Mouse (Mus musculus): ENCODE data around the gene Spem1. TPM values are rescaled to one million over a fixed set of nuclear protein-coding genes. Genes with fewer than 3 reads are reported as not detected.

Gene Spem1
- polyA plus RNA-seq, 1 experiment: not detected

DNA sequence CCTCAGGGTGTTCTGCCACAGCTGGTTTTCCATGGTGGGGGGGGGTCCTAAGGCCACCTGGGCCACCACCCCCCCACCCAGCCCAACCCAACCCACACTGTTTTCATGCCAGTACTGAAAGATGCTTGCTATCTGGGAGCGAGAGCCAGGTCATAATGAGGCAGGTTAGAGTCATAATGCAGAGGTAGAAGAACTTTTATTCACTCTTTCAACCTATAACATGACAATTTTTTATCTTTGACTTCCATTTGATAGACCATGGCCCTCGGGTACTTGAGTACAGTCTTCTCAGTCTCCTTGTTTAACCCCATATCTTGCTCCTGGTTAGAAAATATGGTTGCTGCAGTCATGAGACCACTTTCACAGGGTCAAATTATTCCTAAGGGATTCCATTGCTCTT is 3.6 kb downstream of the Spem1 start, which contains the start of gene Spem2:
Spem2 (minus strand) TSS at position 101 of the 400 bp plus-strand sequence.
- TF ChIP-seq POLR2A (IDR thresholded peaks at IDR 0.05; ENCODE audit: low read depth, low read length) (no peak), CTCF (IDR thresholded peaks at IDR 0.05; ENCODE audit: borderline replicate concordance, insufficient read depth, low read length) (no peak)
- no peak within 1 kb of the TSS for H3K4me3 ChIP-seq (ENCODE audit: insufficient read depth, low read length)
- no peak within 1 kb of the TSS for H3K27ac ChIP-seq (ENCODE audit: insufficient read depth, low read length)
- H3K4me1 ChIP-seq (ENCODE audit: control insufficient read depth, insufficient read depth, low read length): no peaks in the 10 kb centered on the region

DNA sequence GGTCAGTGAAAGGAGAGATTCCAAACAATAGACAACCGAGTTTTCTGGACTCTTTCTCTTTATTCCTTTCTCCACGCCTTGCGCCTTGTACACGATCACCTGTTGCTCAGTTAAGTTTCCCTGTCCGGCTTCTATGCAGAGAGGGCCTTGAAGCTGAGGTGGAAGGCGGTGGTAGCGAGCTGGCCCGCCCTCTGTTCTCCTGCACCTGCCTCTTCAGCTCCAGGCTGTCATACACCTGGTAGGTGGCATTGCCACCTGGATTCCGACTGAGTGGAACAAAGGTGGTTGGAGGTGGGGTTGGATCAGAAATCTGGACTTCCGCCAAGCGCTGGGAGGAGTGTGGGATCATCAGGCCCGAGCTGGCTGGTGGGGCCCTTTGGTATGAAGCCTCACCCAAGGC is 5.5 kb downstream of the Spem1 start:
- no peaks in the 10 kb centered on the region for H3K4me1 ChIP-seq (ENCODE audit: control insufficient read depth, insufficient read depth, low read length)
- TF ChIP-seq POLR2A (IDR thresholded peaks at IDR 0.05; ENCODE audit: low read depth, low read length): no peak
- TF ChIP-seq CTCF (IDR thresholded peaks at IDR 0.05; ENCODE audit: borderline replicate concordance, insufficient read depth, low read length): no peak
- no peak overlapping the region for H3K27ac ChIP-seq (ENCODE audit: insufficient read depth, low read length)
- H3K4me3 ChIP-seq (ENCODE audit: insufficient read depth, low read length): no peak overlapping the region

- Histone ChIP-seq H3K4me3 (ENCODE audit: insufficient read depth, low read length) (no peak within 1 kb of the TSS), H3K27ac (ENCODE audit: insufficient read depth, low read length) (no peak within 1 kb of the TSS), H3K4me1 (ENCODE audit: control insufficient read depth, insufficient read depth, low read length) (no peaks in the 10 kb centered on the region)
- TF ChIP-seq POLR2A (IDR thresholded peaks at IDR 0.05; ENCODE audit: low read depth, low read length) (no peak), CTCF (IDR thresholded peaks at IDR 0.05; ENCODE audit: borderline replicate concordance, insufficient read depth, low read length) (no peak)
Observed at GRCm38 (mm10) chr11:69815155-69815554, 6.8 kb downstream of the Spem1 start, which contains the start of gene Gm39566. Gene Gm39566 (minus strand): TSS chr11:69815298.

DNA sequence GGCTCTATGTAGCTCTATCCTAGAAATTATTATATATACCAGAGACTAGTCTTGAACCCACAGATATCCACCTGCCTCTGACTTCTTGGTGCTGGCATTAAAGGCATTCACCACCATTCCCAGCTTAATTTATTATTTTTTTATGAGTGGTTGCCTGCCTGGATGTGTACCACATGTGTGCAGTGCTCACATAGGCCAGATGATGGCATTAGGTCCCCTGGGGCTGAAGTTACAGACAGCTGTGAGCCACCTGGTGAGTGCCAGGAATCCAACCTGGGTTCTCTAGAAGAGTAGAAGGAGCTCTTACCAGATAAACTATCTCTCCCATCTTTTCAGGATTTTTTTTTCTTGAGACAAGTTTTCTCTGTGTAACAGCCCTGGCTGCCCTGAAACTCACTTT is 11.7 kb downstream of the Spem1 start:
- Histone ChIP-seq H3K4me3 (ENCODE audit: insufficient read depth, low read length) (no peak overlapping the region), H3K4me1 (ENCODE audit: control insufficient read depth, insufficient read depth, low read length) (no peaks in the 10 kb centered on the region), H3K27ac (ENCODE audit: insufficient read depth, low read length) (no peak overlapping the region)
- no peak for TF ChIP-seq CTCF (IDR thresholded peaks at IDR 0.05; ENCODE audit: borderline replicate concordance, insufficient read depth, low read length)
- TF ChIP-seq POLR2A (IDR thresholded peaks at IDR 0.05; ENCODE audit: low read depth, low read length): no peak

DNA sequence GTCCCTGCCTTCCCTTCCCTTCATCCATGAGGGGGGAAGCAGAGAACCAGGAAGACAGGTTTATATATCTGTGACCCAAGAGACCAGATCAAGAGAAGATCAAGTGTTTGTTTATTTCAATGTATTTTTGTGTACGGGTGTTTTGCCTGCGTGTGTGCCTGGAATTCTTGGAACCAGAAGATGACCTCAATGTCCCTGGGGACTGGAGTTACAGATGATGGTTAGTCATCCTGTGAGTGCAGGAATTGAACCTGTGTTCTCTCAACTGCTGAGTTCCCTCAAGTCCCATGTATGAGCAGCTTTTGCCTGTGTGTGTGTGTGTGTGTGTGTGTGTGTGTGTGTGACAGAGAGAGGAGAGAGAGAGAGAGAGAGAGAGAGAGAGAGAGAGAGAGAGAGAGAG is 14.3 kb downstream of the Spem1 start:
- Histone ChIP-seq H3K4me3 (ENCODE audit: insufficient read depth, low read length) (no peak overlapping the region), H3K27ac (ENCODE audit: insufficient read depth, low read length) (no peak overlapping the region), H3K4me1 (ENCODE audit: control insufficient read depth, insufficient read depth, low read length) (peaks cover 2% of the 10 kb centered on the region; the same call in 1 of the 2 replicates)
- no peak for TF ChIP-seq POLR2A (IDR thresholded peaks at IDR 0.05; ENCODE audit: low read depth, low read length)
- no peak for TF ChIP-seq CTCF (IDR thresholded peaks at IDR 0.05; ENCODE audit: borderline replicate concordance, insufficient read depth, low read length)

GRCm38 (mm10) chr11:69806378-69806777 is 15.6 kb downstream of the Spem1 start:
- no peak for TF ChIP-seq CTCF (IDR thresholded peaks at IDR 0.05; ENCODE audit: borderline replicate concordance, insufficient read depth, low read length)
- TF ChIP-seq POLR2A (IDR thresholded peaks at IDR 0.05; ENCODE audit: low read depth, low read length): no peak
- H3K4me1 ChIP-seq (ENCODE audit: control insufficient read depth, insufficient read depth, low read length): peaks cover 2% of the 10 kb centered on the region; the same call in 1 of the 2 replicates
- H3K27ac ChIP-seq (ENCODE audit: insufficient read depth, low read length): no peak overlapping the region
- H3K4me3 ChIP-seq (ENCODE audit: insufficient read depth, low read length): no peak overlapping the region

DNA sequence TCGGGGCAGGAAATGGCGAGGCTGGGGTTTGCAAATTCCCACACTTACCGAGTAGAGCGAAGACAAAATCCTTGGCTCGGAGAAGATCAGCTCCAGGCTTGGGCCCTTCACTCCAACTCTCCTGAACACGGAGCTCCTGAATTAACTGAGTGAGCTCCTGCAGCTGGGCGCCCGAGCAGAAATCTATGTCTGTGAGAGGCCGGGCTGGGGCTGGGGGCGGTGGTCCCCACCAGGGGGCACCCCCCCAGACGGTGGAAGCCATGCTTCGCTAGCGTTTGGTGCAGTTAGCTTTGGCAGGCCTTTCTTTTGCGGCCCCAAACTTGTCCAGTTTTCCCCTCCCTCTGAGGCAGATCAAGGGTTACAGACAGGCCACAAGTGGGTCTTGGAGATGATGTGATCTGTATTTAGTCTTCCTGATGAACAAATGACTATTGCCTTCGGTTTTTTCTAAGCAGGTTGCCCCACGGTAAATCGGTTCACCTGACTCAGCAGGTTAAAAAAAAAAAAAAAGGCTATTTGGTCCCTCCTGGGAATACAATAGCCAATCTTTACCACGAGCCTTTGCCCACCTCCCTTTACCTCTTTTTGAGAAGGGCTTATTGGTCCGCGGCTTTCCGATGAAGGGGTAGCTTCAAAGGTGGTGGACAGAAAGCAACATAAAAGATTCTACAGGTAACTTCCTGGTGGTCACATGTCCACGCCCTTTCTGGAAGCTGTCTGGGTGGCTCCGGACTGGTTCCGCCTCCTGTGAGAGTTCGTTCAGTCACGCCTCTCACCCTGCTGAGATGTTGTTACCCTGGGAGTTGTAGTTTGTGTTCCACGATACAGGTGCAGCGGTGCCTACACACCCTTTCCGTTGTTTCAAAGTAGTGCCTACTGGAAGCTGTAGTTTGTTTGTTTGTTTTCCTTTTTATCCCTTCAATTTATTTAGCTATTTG is 16.7 kb downstream of the Spem1 start, which contains the start of gene Tmem102:
Tmem102 (minus strand) TSS at position 653 of the 938 bp plus-strand sequence.
- TF ChIP-seq POLR2A (IDR thresholded peaks at IDR 0.05; ENCODE audit: low read depth, low read length): no peak
- no peak for TF ChIP-seq CTCF (IDR thresholded peaks at IDR 0.05; ENCODE audit: borderline replicate concordance, insufficient read depth, low read length)
- H3K4me3 ChIP-seq (ENCODE audit: insufficient read depth, low read length): no peak within 1 kb of the TSS

DNA sequence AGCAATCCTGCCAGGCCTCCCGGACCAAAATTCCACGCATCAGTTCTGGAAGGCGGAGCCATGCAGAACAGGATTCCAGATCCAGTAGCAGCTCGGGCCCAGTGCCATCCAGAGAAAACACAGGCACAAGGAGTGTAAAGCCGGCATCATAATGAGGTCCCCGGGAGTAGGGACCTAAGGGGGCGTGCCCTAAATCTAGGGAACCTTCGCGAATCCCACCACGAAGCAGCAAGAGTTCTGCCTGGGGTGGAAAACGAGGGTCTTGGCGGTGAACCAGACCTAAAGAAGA is 17.4 kb downstream of the Spem1 start:
- Histone ChIP-seq H3K27ac (ENCODE audit: insufficient read depth, low read length) (no peak overlapping the region), H3K4me3 (ENCODE audit: insufficient read depth, low read length) (no peak overlapping the region), H3K4me1 (ENCODE audit: control insufficient read depth, insufficient read depth, low read length) (peaks cover 7% of the 10 kb centered on the region)
- no peak for TF ChIP-seq POLR2A (IDR thresholded peaks at IDR 0.05; ENCODE audit: low read depth, low read length)
- no peak for TF ChIP-seq CTCF (IDR thresholded peaks at IDR 0.05; ENCODE audit: borderline replicate concordance, insufficient read depth, low read length)

More for the DNA sequence above, 16.7 kb downstream of the Spem1 start, which contains the start of gene Tmem102:
- Histone ChIP-seq H3K4me1 (ENCODE audit: control insufficient read depth, insufficient read depth, low read length) (peaks cover 4% of the 10 kb centered on the region; the same call in 1 of the 2 replicates), H3K27ac (ENCODE audit: insufficient read depth, low read length) (no peak within 1 kb of the TSS)

DNA sequence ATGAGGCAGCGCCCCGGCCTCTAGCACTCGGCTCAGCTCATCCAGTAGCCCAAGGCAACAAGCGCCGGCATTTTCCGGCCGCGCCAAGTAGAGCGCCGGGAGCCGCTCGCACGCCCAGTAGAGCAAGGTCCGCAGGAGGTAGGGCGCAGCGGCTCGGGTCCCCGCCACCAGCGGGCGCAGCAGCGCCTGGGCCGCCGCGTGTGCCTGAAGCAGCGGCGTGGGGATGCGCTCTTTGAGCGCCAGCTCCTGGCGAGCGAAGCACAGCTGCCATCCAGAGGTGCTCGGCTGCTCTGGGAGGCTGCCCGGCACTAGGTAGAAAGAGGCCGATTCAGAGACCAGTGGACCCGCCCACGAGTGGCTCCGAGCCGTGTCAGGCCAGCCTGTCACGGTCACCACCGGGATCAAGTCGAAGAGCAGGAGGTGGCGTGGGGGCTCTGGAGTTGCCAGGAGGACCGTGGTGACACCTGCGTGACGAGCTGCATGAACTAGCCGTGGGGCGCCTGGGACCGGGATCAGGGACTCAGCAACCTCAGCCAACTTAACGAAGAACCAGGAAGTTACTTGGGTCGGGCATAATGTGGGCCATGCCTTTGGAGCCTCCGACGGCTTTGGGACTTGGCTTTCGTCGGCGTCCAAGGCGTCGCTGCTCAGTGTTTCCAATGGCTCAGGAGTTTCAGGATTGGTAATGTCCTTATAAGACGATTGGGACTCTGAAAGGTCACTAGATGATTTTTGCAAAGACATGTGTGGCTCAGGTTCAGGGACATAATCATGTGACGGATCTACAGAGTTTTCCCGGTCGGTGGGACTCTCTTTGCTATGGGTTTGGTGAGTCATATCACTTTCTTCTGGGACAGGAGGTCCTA is 18.0 kb downstream of the Spem1 start:
- H3K4me1 ChIP-seq (ENCODE audit: control insufficient read depth, insufficient read depth, low read length): peaks cover 7% of the 10 kb centered on the region
- peak overlapping the region; percentile 12 for H3K4me3 ChIP-seq (ENCODE audit: insufficient read depth, low read length)
- H3K27ac ChIP-seq (ENCODE audit: insufficient read depth, low read length): no peak overlapping the region
- TF ChIP-seq CTCF (IDR thresholded peaks at IDR 0.05; ENCODE audit: borderline replicate concordance, insufficient read depth, low read length) (peak; percentile 54), POLR2A (IDR thresholded peaks at IDR 0.05; ENCODE audit: low read depth, low read length) (peak; percentile 18; the same call in 1 of the 2 replicates)

All from embryonic fibroblast, embryonic 13.5 days (primary cell).